Mouse (Mus musculus) mesoderm, embryonic 11.5 days (tissue): ENCODE data around the gene Kif1a.
"Not testable (repeated sequence)": the region's sequence is repeated elsewhere in the genome, so short reads cannot be mapped to it uniquely, and the experiment has no call there.

ENCODE experiments used
- DNase-seq: peaks from one replicate; pipeline ENCODE4 v3.0.0-alpha.2; 2012; ENCODE audit warnings: low read depth, low spot score

Kif1a gene

GRCm38 (mm10) chr1:92970791-92971190 is 131.0 kb downstream of the Kif1a start:
- DNase-seq, result not testable (repeated sequence)
